Mouse (Mus musculus) liver, embryonic 14 days (tissue): ENCODE data around the gene Pabpc6. TPM values are rescaled to one million over a fixed set of nuclear protein-coding genes. Genes with fewer than 3 reads are reported as not detected.

Source experiments
- polyA plus RNA-seq: library from polyadenylated mRNA; depleted of rRNA; stranded (reverse); fragments of >200 nt; gene quantifications from 2 replicates; pipeline ENCODE4 v1.2.3, GENCODE M21; 2012; rRNA removed

The Pabpc6 gene
- polyA plus RNA-seq: not detected in 2 replicates

GRCm38 (mm10) chr17:9669283-9669905, at the start of gene Pabpc6:
Pabpc6 (minus strand) TSS chr17:9669717.

Other genes with a start within 250 kb of the Pabpc6 start
- gene Gm17728, start 247.7 kb downstream of the Pabpc6 start, polyA plus RNA-seq: not detected in 2 replicates